In genomic region chr4:136911804-136912203, GRCm38 (mm10) we compare ENCODE assay signal across 21 mouse cellular contexts. TPM values are rescaled to one million over a fixed set of nuclear protein-coding genes. Genes with fewer than 3 reads are reported as not detected.
DNase-seq lines count a peak whose midpoint lies in the region; ATAC-seq and TF ChIP-seq lines count a peak whose summit lies in the region.
"Had no signal": no experiment of that assay in that cellular context is flagged by ENCODE, and none has a peak within 500 bp of the region (broad histone marks: within the 10 kb centered on the region; RNA-seq: fewer than 3 reads in every experiment).

No protein-coding gene starts in this region.

- H3K27me3 ChIP-seq in hindbrain, embryonic 13.5 days: peaks cover 43% of the 10 kb centered on the region
- peaks cover 16% of the 10 kb centered on the region for H3K27me3 ChIP-seq in midbrain, embryonic 15.5 days (replicated peaks)
- peaks cover 26% of the 10 kb centered on the region for H3K27me3 ChIP-seq in intestine, embryonic 16.5 days (replicated peaks; ENCODE audit: control insufficient read depth, insufficient read depth, low read length)

- peak; percentile 20 to 30 for DNase-seq in frontal cortex, adult 2 months (ENCODE audit: extremely low spot score in 1 of 2, low spot score in 1 of 2)
- DNase-seq in frontal cortex, postnatal 25 days (ENCODE audit: low spot score in 2 of 2): no peak
- peak; percentile 65 for DNase-seq in brain, adult 2 months (ENCODE audit: low read depth, low spot score)
- DNase-seq in heart, postnatal 4 days: no peak
- DNase-seq in lung, adult 2 months: no peak
- DNase-seq: cerebellum, postnatal 14 days; gastrocnemius, postnatal 10 days; heart, postnatal 14 days; kidney, adult 11 months; kidney, postnatal 10 days; lung, postnatal 10 days; right cerebral cortex, adult 18-20 months had no signal

- 0 out of 2 replicates have a peak overlapping the region, but pooled peaks have one; percentile 46 for H3K9ac ChIP-seq in hindbrain, embryonic 13.5 days
- no peak overlapping the region for H3K9ac ChIP-seq in midbrain, embryonic 15.5 days
- no peak overlapping the region for H3K9ac ChIP-seq in intestine, embryonic 16.5 days (ENCODE audit: low read depth, low read length)
- H3K9ac ChIP-seq: limb, embryonic 12.5 days; liver, embryonic 14.5 days had no signal

- H3K4me3 ChIP-seq in hindbrain, embryonic 13.5 days: no peak overlapping the region
- H3K4me3 ChIP-seq in midbrain, embryonic 15.5 days: no peak overlapping the region
- H3K4me3 ChIP-seq in lung, adult 2 months (replicated peaks; ENCODE audit: extremely low read depth, low read depth, low read length): no peak overlapping the region
- no peak overlapping the region for H3K4me3 ChIP-seq in intestine, embryonic 16.5 days (ENCODE audit: low read length)
- H3K4me3 ChIP-seq: left cerebral cortex, adult 2 months; limb, embryonic 12.5 days; megakaryocyte, embryonic 14.5 days had no signal

- TF ChIP-seq CTCF in lung, adult 2 months (IDR thresholded peaks at IDR 0.05; ENCODE audit: insufficient read depth, low read length): no peak

- WGBS in hindbrain, embryonic 13.5 days: 37% methylated on average over 9 of the region's 9 CpGs
- WGBS in midbrain, embryonic 15.5 days: 35% methylated on average over 9 of the region's 9 CpGs
- 33% methylated on average over 9 of the region's 9 CpGs for WGBS in lung, adult 2 months
- 43% methylated on average over 9 of the region's 9 CpGs for WGBS in intestine, embryonic 16.5 days

- H3K4me2 ChIP-seq in hindbrain, embryonic 13.5 days: peak overlapping the region; percentile 42
- H3K4me2 ChIP-seq in midbrain, embryonic 15.5 days: peak overlapping the region; percentile 39
- no peak overlapping the region for H3K4me2 ChIP-seq in intestine, embryonic 16.5 days (ENCODE audit: low read depth, low read length)
- H3K4me2 ChIP-seq: limb, embryonic 12.5 days had no signal

- H3K36me3 ChIP-seq in hindbrain, embryonic 13.5 days: no peaks in the 10 kb centered on the region
- H3K36me3 ChIP-seq in midbrain, embryonic 15.5 days (replicated peaks): no peaks in the 10 kb centered on the region
- no peaks in the 10 kb centered on the region for H3K36me3 ChIP-seq in intestine, embryonic 16.5 days (ENCODE audit: control insufficient read depth, insufficient read depth, low read length)
- H3K36me3 ChIP-seq: limb, embryonic 12.5 days had no signal

- peak overlapping the region; percentile 25; the same call in 1 of the 2 replicates for H3K27ac ChIP-seq in hindbrain, embryonic 13.5 days
- peak overlapping the region; percentile 53; the same call in 1 of the 2 replicates for H3K27ac ChIP-seq in midbrain, embryonic 15.5 days
- no peak overlapping the region for H3K27ac ChIP-seq in intestine, embryonic 16.5 days (ENCODE audit: low read length)
- H3K27ac ChIP-seq: left cerebral cortex, adult 2 months; limb, embryonic 12.5 days; liver, embryonic 14.5 days had no signal

- ATAC-seq in hindbrain, embryonic 13.5 days (ENCODE audit: low FRiP score): no peak
- ATAC-seq in midbrain, embryonic 15.5 days (replicated peaks): peak; percentile 13; the same call in 1 of the 2 replicates
- ATAC-seq in intestine, embryonic 16.5 days: no peak
- ATAC-seq: activated CD4-positive, CD25-positive, alpha-beta regulatory T cell, adult 4 months had no signal

- TF ChIP-seq POLR2A in lung, adult 2 months (IDR thresholded peaks at IDR 0.05; ENCODE audit: borderline replicate concordance, extremely low read depth, low read depth, low read length): no peak

- no peaks in the 10 kb centered on the region for H3K9me3 ChIP-seq in hindbrain, embryonic 13.5 days
- H3K9me3 ChIP-seq in midbrain, embryonic 15.5 days: no peaks in the 10 kb centered on the region
- no peaks in the 10 kb centered on the region for H3K9me3 ChIP-seq in intestine, embryonic 16.5 days (ENCODE audit: control insufficient read depth, low read length)
- H3K9me3 ChIP-seq: limb, embryonic 12.5 days; megakaryocyte, embryonic 14.5 days had no signal

- peaks cover 32% of the 10 kb centered on the region for H3K4me1 ChIP-seq in hindbrain, embryonic 13.5 days (replicated peaks)
- H3K4me1 ChIP-seq in midbrain, embryonic 15.5 days: peaks cover 36% of the 10 kb centered on the region
- no peaks in the 10 kb centered on the region for H3K4me1 ChIP-seq in lung, adult 2 months (ENCODE audit: control insufficient read depth, insufficient read depth, low read length)
- no peaks in the 10 kb centered on the region for H3K4me1 ChIP-seq in intestine, embryonic 16.5 days (ENCODE audit: control insufficient read depth, insufficient read depth, low read length)
- H3K4me1 ChIP-seq: megakaryocyte, embryonic 14.5 days had no signal

RNA-seq across cellular contexts. Expression of gene C1qa, which starts 13.2 kb away (rescaled TPM):
- 67.6 and 92.8 TPM in 2 replicates for polyA plus RNA-seq in frontal cortex, adult 2 months (2012; rRNA removed)
- polyA plus RNA-seq in hindbrain, embryonic 13.5 days (2015; fragmentation: Nextera tagmentation; extraction: Ambion mirVana): 23.6 and 24.6 TPM in 2 replicates
- polyA plus RNA-seq in midbrain, embryonic 15.5 days (2015; fragmentation: Nextera tagmentation; extraction: Ambion mirVana): 25.1 and 33.3 TPM in 2 replicates
- 10 to 100 TPM; 14.5 to 14.7 TPM for total RNA-seq in heart, postnatal 4 days (2021)
- polyA plus RNA-seq in lung, adult 2 months (2012; rRNA removed): 43.6 and 58.0 TPM in 2 replicates
- 60.4 and 60.6 TPM in 2 replicates for polyA plus RNA-seq in intestine, embryonic 16.5 days (2015; fragmentation: Nextera tagmentation; extraction: Ambion mirVana)
- total RNA-seq: neutrophil, adult 5-6 weeks had no signal

RNA-seq across cellular contexts. Expression of gene C1qc, which starts 18.9 kb away (rescaled TPM):
- 58.3 and 84.6 TPM in 2 replicates for polyA plus RNA-seq in frontal cortex, adult 2 months (2012; rRNA removed)
- polyA plus RNA-seq in hindbrain, embryonic 13.5 days (2015; fragmentation: Nextera tagmentation; extraction: Ambion mirVana): 19.5 and 24.3 TPM in 2 replicates
- 21.7 and 28.4 TPM in 2 replicates for polyA plus RNA-seq in midbrain, embryonic 15.5 days (2015; fragmentation: Nextera tagmentation; extraction: Ambion mirVana)
- total RNA-seq in heart, postnatal 4 days (2021): 10 to 100 TPM; 11.5 to 13.8 TPM
- polyA plus RNA-seq in lung, adult 2 months (2012; rRNA removed): 74.2 and 84.9 TPM in 2 replicates
- polyA plus RNA-seq in intestine, embryonic 16.5 days (2015; fragmentation: Nextera tagmentation; extraction: Ambion mirVana): 28.4 and 32.9 TPM in 2 replicates
- total RNA-seq: neutrophil, adult 5-6 weeks had no signal

RNA-seq across cellular contexts. Expression of gene C1qb, which starts 25.8 kb away (rescaled TPM):
- 100 and 129 TPM in 2 replicates for polyA plus RNA-seq in frontal cortex, adult 2 months (2012; rRNA removed)
- polyA plus RNA-seq in hindbrain, embryonic 13.5 days (2015; fragmentation: Nextera tagmentation; extraction: Ambion mirVana): 37.9 and 48.5 TPM in 2 replicates
- polyA plus RNA-seq in midbrain, embryonic 15.5 days (2015; fragmentation: Nextera tagmentation; extraction: Ambion mirVana): 39.7 and 49.0 TPM in 2 replicates
- 10 to 100 TPM; 14.6 to 17.9 TPM for total RNA-seq in heart, postnatal 4 days (2021)
- 65.1 and 67.3 TPM in 2 replicates for polyA plus RNA-seq in lung, adult 2 months (2012; rRNA removed)
- polyA plus RNA-seq in intestine, embryonic 16.5 days (2015; fragmentation: Nextera tagmentation; extraction: Ambion mirVana): 76.3 and 77.6 TPM in 2 replicates
- total RNA-seq: neutrophil, adult 5-6 weeks had no signal

RNA-seq across cellular contexts. Expression of gene Epha8, which starts 44.8 kb away (rescaled TPM):
- 5.1 and 6.4 TPM in 2 replicates for polyA plus RNA-seq in frontal cortex, adult 2 months (2012; rRNA removed)
- 5.6 and 6.1 TPM in 2 replicates for polyA plus RNA-seq in hindbrain, embryonic 13.5 days (2015; fragmentation: Nextera tagmentation; extraction: Ambion mirVana)
- polyA plus RNA-seq in midbrain, embryonic 15.5 days (2015; fragmentation: Nextera tagmentation; extraction: Ambion mirVana): 20.5 and 23.1 TPM in 2 replicates
- total RNA-seq in heart, postnatal 4 days (2021): not detected
- polyA plus RNA-seq in lung, adult 2 months (2012; rRNA removed): 0.05 and 0.16 TPM in 2 replicates
- polyA plus RNA-seq in intestine, embryonic 16.5 days (2015; fragmentation: Nextera tagmentation; extraction: Ambion mirVana): 0.33 and 0.54 TPM in 2 replicates
- total RNA-seq: heart, postnatal 14 days; neutrophil, adult 5-6 weeks had no signal
- polyA plus RNA-seq: activated CD4-positive, CD25-positive, alpha-beta regulatory T cell, adult 4 months had no signal

Comparison
In these comparisons a context has a peak if more than half of its experiments do, and no peak if none do; other contexts are left out.
1. DNase-seq: peak in frontal cortex, adult 2 months (2 of 2) and brain, adult 2 months (single experiment); none in frontal cortex, postnatal 25 days (0 of 2), heart, postnatal 4 days (single experiment) and lung, adult 2 months (single experiment).